Mouse (Mus musculus): Measurements from ENCODE around the gene Gm5475.

The Gm5475 gene

GRCm38 (mm10) chr15:100414011-100414410 lies 7.9 kb upstream of the Gm5475 start:
- no peak for DNase-seq

GRCm38 (mm10) chr15:100414942-100415341 lies 7.0 kb upstream of the Gm5475 start:
- DNase-seq = no peak

- no peak for DNase-seq
These were observed 6.3 kb upstream of the Gm5475 start for GRCm38 (mm10) chr15:100415684-100416083.

- no peak for DNase-seq
These were observed 4.0 kb upstream of the Gm5475 start for GRCm38 (mm10) chr15:100417854-100418450.

GRCm38 (mm10) chr15:100419311-100419710 lies 2.6 kb upstream of the Gm5475 start:
- no peak for DNase-seq

- DNase-seq = no peak
These were observed 1.8 kb upstream of the Gm5475 start for GRCm38 (mm10) chr15:100419901-100420745.

GRCm38 (mm10) chr15:100421059-100421757 lies 739 bp upstream of the Gm5475 start:
- DNase-seq = no peak

GRCm38 (mm10) chr15:100422476-100422875 lies 529 bp downstream of the Gm5475 start:
- no peak for DNase-seq

GRCm38 (mm10) chr15:100422899-100423860 lies 1.2 kb downstream of the Gm5475 start:
- DNase-seq = peak; percentile 98

GRCm38 (mm10) chr15:100423916-100424315 lies 2.0 kb downstream of the Gm5475 start:
- peak; percentile 65 for DNase-seq

- DNase-seq = peak; percentile 70
These were observed 2.6 kb downstream of the Gm5475 start, which contains the start of gene Slc11a2 for GRCm38 (mm10) chr15:100424396-100425122. Slc11a2 (minus strand) TSS chr15:100425072.

GRCm38 (mm10) chr15:100428296-100428905 lies 6.5 kb downstream of the Gm5475 start:
- peak; percentile 51 for DNase-seq

- peak; percentile 58 for DNase-seq
These were observed 8.1 kb downstream of the Gm5475 start for GRCm38 (mm10) chr15:100429959-100430565.

- DNase-seq = no peak
These were observed 11.3 kb downstream of the Gm5475 start for GRCm38 (mm10) chr15:100433234-100433633.

- no peak for DNase-seq
These were observed 14.2 kb downstream of the Gm5475 start for GRCm38 (mm10) chr15:100436112-100436511.

GRCm38 (mm10) chr15:100436518-100436917 lies 14.6 kb downstream of the Gm5475 start:
- DNase-seq = no peak

- DNase-seq = peak; percentile 92
These were observed 21.4 kb downstream of the Gm5475 start for GRCm38 (mm10) chr15:100443126-100443922.

- no peak for DNase-seq
These were observed 24.9 kb downstream of the Gm5475 start for GRCm38 (mm10) chr15:100446887-100447286.

GRCm38 (mm10) chr15:100448572-100448971 lies 26.6 kb downstream of the Gm5475 start:
- no peak for DNase-seq

GRCm38 (mm10) chr15:100449495-100449894 lies 27.5 kb downstream of the Gm5475 start:
- no peak for DNase-seq

All from kidney, postnatal 14 days (tissue).